Mouse (Mus musculus) olfactory bulb, adult 2 months (tissue): ENCODE data around the gene Cdh11.

Experiments used
- CTCF ChIP-seq: fragments of 200-500 bp; IDR thresholded peaks from 2 replicates; pipeline ENCODE4 v1.5.1; 2012; ENCODE audit warnings: low read depth, mild to moderate bottlenecking, low read length, moderate library complexity; ENCODE audit not compliant: insufficient read depth
- POLR2A ChIP-seq: fragments of 200-500 bp; IDR thresholded peaks from 2 replicates; pipeline ENCODE4 v1.6.1; 2012; ENCODE audit warnings: mild to moderate bottlenecking, low read depth, low read length, moderate library complexity; ENCODE audit not compliant: insufficient read depth

- TF ChIP-seq CTCF (no peak), POLR2A (no peak)
Observed at GRCm38 (mm10) chr8:102783821-102784591, 1.4 kb downstream of the Cdh11 start.
